Mouse (Mus musculus) kidney, adult 18-20 months (tissue): ENCODE data around the gene Snx21.

Source experiments
- DNase-seq: peaks from one replicate; pipeline ENCODE4 v3.0.0; 2021

Snx21 gene

GRCm38 (mm10) chr2:164832032-164832747 lies 46.6 kb downstream of the Snx21 start:
- no peak for DNase-seq

GRCm38 (mm10) chr2:164832748-164833301 lies 47.2 kb downstream of the Snx21 start, which contains the start of gene Ctsa:
Gene Ctsa, plus strand, starts transcription at chr2:164832873.
- peak; percentile 78 for DNase-seq

GRCm38 (mm10) chr2:164833314-164833959 lies 47.8 kb downstream of the Snx21 start, which contains the start of gene Neurl2:
Gene Neurl2, minus strand, starts transcription at chr2:164833456.
- peak; percentile 95 for DNase-seq

GRCm38 (mm10) chr2:164834531-164834930 lies 48.9 kb downstream of the Snx21 start:
- peak; percentile 44 for DNase-seq

DNA sequence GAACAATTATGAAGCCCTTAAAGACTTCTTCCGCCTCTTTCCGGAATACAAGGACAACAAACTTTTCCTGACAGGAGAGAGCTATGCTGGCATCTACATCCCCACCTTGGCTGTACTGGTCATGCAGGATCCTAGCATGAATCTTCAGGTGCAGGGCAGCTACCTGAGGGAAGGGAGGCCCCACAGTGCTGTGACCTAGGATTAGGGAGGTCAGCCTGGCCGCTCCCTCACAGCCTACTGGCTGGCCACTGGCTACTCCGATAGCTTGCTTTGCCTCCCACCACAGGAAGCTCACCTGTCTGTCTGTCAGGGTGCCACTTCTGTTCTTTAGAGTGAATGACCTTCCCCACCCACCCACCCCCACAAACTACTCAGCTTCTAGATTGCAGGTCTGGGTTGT lies 49.5 kb downstream of the Snx21 start:
- DNase-seq = no peak
